Mouse (Mus musculus) kidney, embryonic 16.5 days (tissue): ENCODE data around the gene Gm20388. TPM values are rescaled to one million over a fixed set of nuclear protein-coding genes. Genes with fewer than 3 reads are reported as not detected.

Experiments used
- ATAC-seq: fragments of 200-750 bp; cut with Nextera tagmentation; 2 replicates; pipeline ENCODE4 v1.8.0; 2017; ENCODE audit warnings: moderate TSS enrichment; ENCODE audit not compliant: low FRiP score, low TSS enrichment
- H3K27ac ChIP-seq: fragments of 300-500 bp; sonication (generic); 2 replicates; pipeline ENCODE4 v1.5.1; 2014; ENCODE audit warnings: low read length
- H3K27me3 ChIP-seq: fragments of 300-500 bp; sonication (generic); 2 replicates; pipeline ENCODE4 v1.6.1; 2014; ENCODE audit warnings: low read length, control low read depth, mixed read lengths; ENCODE audit not compliant: insufficient read depth
- H3K36me3 ChIP-seq: fragments of 300-500 bp; sonication (generic); 2 replicates; pipeline ENCODE4 v1.6.1; 2014; ENCODE audit warnings: low read length, control low read depth, mixed read lengths; ENCODE audit not compliant: insufficient read depth
- H3K4me1 ChIP-seq: fragments of 300-500 bp; sonication (generic); 2 replicates; pipeline ENCODE4 v1.6.1; 2014; ENCODE audit warnings: low read length, control low read depth, mixed read lengths; ENCODE audit not compliant: insufficient read depth
- H3K4me2 ChIP-seq: fragments of 300-500 bp; sonication (generic); replicated peaks from 2 replicates; pipeline ENCODE4 v1.6.1; 2014; ENCODE audit warnings: low read depth, low read length
- H3K4me3 ChIP-seq: fragments of 300-500 bp; sonication (generic); 2 replicates; pipeline ENCODE4 v1.5.1; 2014; ENCODE audit warnings: mild to moderate bottlenecking, low read length
- H3K9ac ChIP-seq: fragments of 300-500 bp; sonication (generic); replicated peaks from 2 replicates; pipeline ENCODE4 v1.6.1; 2014; ENCODE audit warnings: low read length
- H3K9me3 ChIP-seq: fragments of 300-500 bp; sonication (generic); 2 replicates; pipeline ENCODE4 v1.6.1; 2016; ENCODE audit warnings: low read length, control low read depth
- WGBS: fragments of 180-500 bp; shearing (Covaris S2); extraction: QIAGEN DNeasy Blood & Tissue Kit; methylation state at CpG from one replicate; pipeline ENCODE4 v1.1.7; 2014; 5-methylcytosine and 5-hydroxymethylcytosine counted together
- polyA plus RNA-seq: library from polyadenylated mRNA; unstranded; fragments of >200 nt; fragmentation: Nextera tagmentation; extraction: Ambion mirVana; gene quantifications from 2 replicates; pipeline ENCODE4 v1.2.1, GENCODE M21; 2015

The Gm20388 gene
- polyA plus RNA-seq, 1 experiment from 2014 or later: 7.7 TPM

- no peak overlapping the region for H3K4me2 ChIP-seq
- peaks cover 23% of the 10 kb centered on the region; the same call in 1 of the 2 replicates for H3K27me3 ChIP-seq
- H3K4me3 ChIP-seq: no peak overlapping the region
- no peaks in the 10 kb centered on the region for H3K9me3 ChIP-seq
- H3K4me1 ChIP-seq: peaks cover 24% of the 10 kb centered on the region
- ATAC-seq: no peak
- no peak overlapping the region for H3K9ac ChIP-seq
- no peaks in the 10 kb centered on the region for H3K36me3 ChIP-seq
- WGBS: 24% methylated on average over 11 of the region's 11 CpGs
- H3K27ac ChIP-seq: no peak overlapping the region
Observed at GRCm38 (mm10) chr8:122670001-122670400, 2759.4 kb downstream of the Gm20388 start.

- H3K36me3 ChIP-seq: no peaks in the 10 kb centered on the region
- H3K4me2 ChIP-seq: no peak overlapping the region
- peaks cover 17% of the 10 kb centered on the region for H3K4me1 ChIP-seq
- 80% methylated on average over 3 of the region's 3 CpGs for WGBS
- peaks cover 25% of the 10 kb centered on the region for H3K27me3 ChIP-seq
- no peak overlapping the region for H3K27ac ChIP-seq
- H3K9me3 ChIP-seq: no peaks in the 10 kb centered on the region
- H3K4me3 ChIP-seq: no peak overlapping the region
- ATAC-seq: no peak
- no peak overlapping the region for H3K9ac ChIP-seq
Observed at GRCm38 (mm10) chr8:122670718-122671117, 2760.1 kb downstream of the Gm20388 start.

GRCm38 (mm10) chr8:122671894-122672293 lies 2761.3 kb downstream of the Gm20388 start:
- Histone ChIP-seq H3K9me3 (no peaks in the 10 kb centered on the region), H3K4me1 (peaks cover 7% of the 10 kb centered on the region), H3K27ac (no peak overlapping the region), H3K9ac (no peak overlapping the region), H3K4me2 (no peak overlapping the region), H3K27me3 (peaks cover 37% of the 10 kb centered on the region), H3K36me3 (no peaks in the 10 kb centered on the region), H3K4me3 (no peak overlapping the region)
- 70% methylated on average over 6 of the region's 6 CpGs for WGBS
- ATAC-seq: no peak

GRCm38 (mm10) chr8:122673989-122674388 lies 2763.3 kb downstream of the Gm20388 start:
- Histone ChIP-seq H3K9me3 (no peaks in the 10 kb centered on the region), H3K4me3 (no peak overlapping the region), H3K4me2 (no peak overlapping the region), H3K36me3 (no peaks in the 10 kb centered on the region), H3K27ac (no peak overlapping the region), H3K4me1 (peaks cover 9% of the 10 kb centered on the region; the same call in 1 of the 2 replicates), H3K27me3 (peaks cover 55% of the 10 kb centered on the region), H3K9ac (no peak overlapping the region)
- WGBS: 58% methylated on average over 12 of the region's 12 CpGs
- no peak for ATAC-seq

- Histone ChIP-seq H3K27ac (no peak overlapping the region), H3K27me3 (peaks cover 65% of the 10 kb centered on the region), H3K9me3 (no peaks in the 10 kb centered on the region), H3K9ac (no peak overlapping the region), H3K4me3 (no peak overlapping the region), H3K36me3 (no peaks in the 10 kb centered on the region), H3K4me2 (no peak overlapping the region), H3K4me1 (peaks cover 14% of the 10 kb centered on the region; the same call in 1 of the 2 replicates)
- ATAC-seq: no peak
- 47% methylated on average over 7 of the region's 7 CpGs for WGBS
Observed at GRCm38 (mm10) chr8:122674999-122675398, 2764.4 kb downstream of the Gm20388 start.

- Histone ChIP-seq H3K9ac (no peak overlapping the region), H3K4me2 (peak overlapping the region; percentile 98), H3K27me3 (peaks cover 69% of the 10 kb centered on the region), H3K4me3 (peak overlapping the region; percentile 74; the same call in 1 of the 2 replicates), H3K9me3 (no peaks in the 10 kb centered on the region), H3K36me3 (no peaks in the 10 kb centered on the region), H3K4me1 (peaks cover 14% of the 10 kb centered on the region; the same call in 1 of the 2 replicates), H3K27ac (no peak overlapping the region)
- no peak for ATAC-seq
- WGBS: 78% methylated on average over 17 of the region's 17 CpGs
Observed at GRCm38 (mm10) chr8:122675596-122676420, 2765.2 kb downstream of the Gm20388 start.

GRCm38 (mm10) chr8:122676621-122677480 lies 2766.2 kb downstream of the Gm20388 start:
- Histone ChIP-seq H3K4me2 (peak overlapping the region; percentile 98), H3K36me3 (no peaks in the 10 kb centered on the region), H3K9ac (peak overlapping the region; percentile 74), H3K27me3 (peaks cover 74% of the 10 kb centered on the region), H3K9me3 (no peaks in the 10 kb centered on the region), H3K4me1 (peaks cover 14% of the 10 kb centered on the region; the same call in 1 of the 2 replicates), H3K4me3 (peak overlapping the region; percentile 74), H3K27ac (peak overlapping the region; percentile 78)
- WGBS: 16% methylated on average over 16 of the region's 16 CpGs
- peak; percentile 30; the same call in 1 of the 2 replicates for ATAC-seq

GRCm38 (mm10) chr8:122677481-122678021 lies 2766.9 kb downstream of the Gm20388 start:
- H3K9me3 ChIP-seq: no peaks in the 10 kb centered on the region
- no peak for ATAC-seq
- H3K27me3 ChIP-seq: peaks cover 76% of the 10 kb centered on the region
- peak overlapping the region; percentile 74 for H3K9ac ChIP-seq
- peak overlapping the region; percentile 74 for H3K4me3 ChIP-seq
- peak overlapping the region; percentile 78 for H3K27ac ChIP-seq
- WGBS: under 1% methylated on average over 34 of the region's 35 CpGs
- H3K4me1 ChIP-seq: peaks cover 14% of the 10 kb centered on the region; the same call in 1 of the 2 replicates
- H3K36me3 ChIP-seq: no peaks in the 10 kb centered on the region
- H3K4me2 ChIP-seq: peak overlapping the region; percentile 98

GRCm38 (mm10) chr8:122678061-122678895 lies 2767.6 kb downstream of the Gm20388 start:
- Histone ChIP-seq H3K27me3 (peaks cover 73% of the 10 kb centered on the region), H3K36me3 (no peaks in the 10 kb centered on the region), H3K4me2 (peak overlapping the region; percentile 98), H3K4me3 (peak overlapping the region; percentile 74), H3K4me1 (peaks cover 14% of the 10 kb centered on the region; the same call in 1 of the 2 replicates), H3K27ac (peak overlapping the region; percentile 78), H3K9me3 (no peaks in the 10 kb centered on the region), H3K9ac (peak overlapping the region; percentile 74)
- peak; percentile 74 for ATAC-seq
- WGBS: under 1% methylated on average over 81 of the region's 127 CpGs
